Mouse (Mus musculus): Measurements from ENCODE around the gene Mcm2.
A peak's percentile ranks its signal among the peaks of the same experiment; 100 is the strongest.

The Mcm2 gene

GRCm38 (mm10) chr6:88844901-88845565 lies 53.5 kb downstream of the Mcm2 start:
- DNase-seq (ENCODE audit: low spot score) = no peak

- no peak for DNase-seq (ENCODE audit: low spot score)
Observed at GRCm38 (mm10) chr6:88843781-88844725, 54.5 kb downstream of the Mcm2 start.

- no peak for DNase-seq (ENCODE audit: low spot score)
Observed at GRCm38 (mm10) chr6:88843241-88843640, 55.3 kb downstream of the Mcm2 start.

DNA sequence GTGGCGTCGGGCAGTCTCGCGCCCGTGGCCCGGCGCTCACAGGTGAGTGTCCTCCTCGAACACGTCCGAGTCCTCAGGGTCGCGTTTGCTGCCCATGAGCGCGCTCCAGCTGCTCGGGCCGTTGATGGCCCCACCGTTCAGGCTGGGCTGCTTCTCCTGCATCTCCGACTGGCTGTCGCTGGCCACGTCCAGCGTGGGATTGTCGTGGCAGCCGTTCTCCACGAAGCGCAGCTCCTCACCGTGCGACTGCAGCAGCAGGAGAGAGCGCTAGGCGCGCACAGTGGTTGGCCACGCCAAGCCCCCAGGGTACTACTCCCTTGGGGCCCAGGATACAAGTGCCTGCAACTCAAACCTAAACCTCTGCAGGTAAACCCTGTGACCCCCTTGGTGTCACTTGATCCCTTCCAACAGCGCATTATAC lies 55.8 kb downstream of the Mcm2 start:
- peak; percentile 30 for DNase-seq (ENCODE audit: low spot score)

GRCm38 (mm10) chr6:88841781-88842689 lies 56.5 kb downstream of the Mcm2 start, which contains the start of gene Abtb1:
Gene Abtb1 (minus strand): TSS chr6:88841984.
- peak; percentile 99 for DNase-seq (ENCODE audit: low spot score)

DNA sequence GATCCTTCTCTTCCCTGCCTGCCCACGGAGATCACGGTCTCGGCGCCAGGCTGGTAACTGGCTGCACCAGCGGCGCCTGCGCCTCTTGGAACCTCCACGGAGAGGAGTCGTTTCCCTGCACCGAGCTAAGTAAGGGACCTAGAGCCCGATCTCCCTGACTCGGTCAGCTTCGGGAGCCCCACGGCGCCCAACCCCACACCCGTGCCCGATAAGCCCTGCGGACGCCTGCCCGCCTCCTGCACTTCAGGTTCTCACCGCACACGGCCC lies 57.1 kb downstream of the Mcm2 start:
- DNase-seq (ENCODE audit: low spot score) = no peak

DNA sequence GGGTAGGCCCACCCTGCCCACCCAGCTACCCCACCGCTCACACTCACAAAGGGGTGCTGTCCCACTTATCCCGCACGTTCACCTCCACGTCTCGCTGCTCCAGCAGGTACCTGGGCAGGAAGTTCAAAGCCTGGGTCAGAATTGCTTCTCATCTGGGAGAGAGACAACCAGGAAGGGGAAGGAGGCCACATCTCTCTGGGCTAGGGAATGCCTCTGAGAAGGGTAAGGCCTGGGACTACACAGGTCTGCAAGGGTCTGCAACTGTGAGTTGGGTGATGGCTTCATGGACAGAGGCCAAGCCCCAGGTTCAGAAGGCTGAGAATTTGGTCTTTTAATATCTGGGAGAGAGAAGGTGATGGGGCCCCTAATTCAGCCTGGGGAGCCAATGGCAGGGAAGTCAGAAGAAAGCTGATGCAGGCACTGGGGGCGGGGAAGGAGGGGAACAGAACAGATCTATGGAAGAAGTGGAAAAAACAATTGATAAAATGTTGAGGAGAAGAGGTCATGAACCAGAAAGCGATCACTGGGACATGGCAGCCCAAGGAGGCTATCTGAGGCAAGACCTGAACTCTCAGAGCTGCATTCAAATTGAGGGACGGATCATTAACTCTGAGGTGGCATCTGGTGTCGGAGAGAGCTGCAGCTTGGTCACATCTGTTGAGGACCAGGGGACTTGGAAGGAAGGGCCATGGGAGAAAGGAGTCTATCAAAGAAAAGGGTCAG lies 57.6 kb downstream of the Mcm2 start:
- DNase-seq (ENCODE audit: low spot score) = no peak

GRCm38 (mm10) chr6:88840211-88840610 lies 58.4 kb downstream of the Mcm2 start:
- DNase-seq (ENCODE audit: low spot score) = no peak

DNA sequence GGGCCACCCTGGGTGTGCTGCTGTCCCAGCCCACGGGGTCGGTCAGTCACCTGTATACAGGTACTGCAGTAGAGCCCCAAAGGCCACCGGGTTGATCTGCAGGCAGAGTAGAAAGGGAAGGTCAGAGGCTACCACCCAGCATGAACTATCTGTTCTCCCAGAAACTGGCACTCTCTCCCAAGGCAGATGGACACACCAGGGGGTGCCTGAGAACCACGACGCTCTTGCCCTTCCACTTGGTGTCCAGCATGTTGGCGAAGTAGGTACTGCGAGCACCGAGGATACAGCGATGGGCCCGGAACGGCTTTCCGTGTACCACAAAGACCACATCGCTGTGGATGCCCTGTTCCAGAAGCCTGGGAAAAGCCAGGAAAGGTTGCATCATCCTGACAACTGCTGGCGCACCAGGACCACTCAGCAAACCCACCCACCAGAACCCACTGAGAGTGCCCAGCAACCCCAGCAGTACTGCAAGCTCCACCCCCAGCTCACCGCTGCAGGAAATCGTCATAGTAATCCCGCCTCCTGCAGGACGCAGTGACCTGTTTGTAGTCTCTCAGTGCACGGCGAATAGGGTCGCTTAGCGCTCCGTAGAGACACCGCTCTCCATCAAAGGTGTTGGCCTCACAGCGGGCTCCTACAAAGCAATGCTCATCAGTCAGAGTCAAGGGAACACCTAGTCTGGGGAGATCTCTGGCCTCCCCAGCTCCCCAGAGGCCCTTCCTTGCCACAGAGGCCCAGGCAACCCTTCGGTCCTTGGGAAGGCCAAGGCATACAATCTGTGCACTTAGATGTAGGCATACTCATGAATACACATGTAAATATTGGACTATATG lies 59.2 kb downstream of the Mcm2 start:
- DNase-seq (ENCODE audit: low spot score) = no peak

DNA sequence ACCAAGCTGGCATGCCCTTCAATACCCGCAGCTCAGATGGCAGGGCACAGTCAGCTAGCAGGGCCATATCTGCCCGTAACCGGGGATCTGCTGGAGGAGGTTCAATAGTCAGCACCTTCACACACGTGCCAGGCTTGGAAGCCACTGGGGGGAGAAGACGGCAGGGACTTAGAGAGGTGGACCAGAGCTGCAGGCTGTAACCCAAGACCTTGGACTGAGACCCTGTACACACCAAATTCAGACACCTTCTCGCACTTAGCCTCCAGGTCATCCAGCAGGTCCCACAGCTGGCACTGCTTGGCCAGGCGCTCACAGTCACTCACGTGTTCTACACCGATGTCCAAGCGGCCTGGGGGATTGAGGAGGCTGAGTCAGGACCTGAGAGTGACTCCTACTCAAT lies 60.0 kb downstream of the Mcm2 start:
- DNase-seq (ENCODE audit: low spot score) = no peak

GRCm38 (mm10) chr6:88837999-88838398 lies 60.6 kb downstream of the Mcm2 start:
- no peak for DNase-seq (ENCODE audit: low spot score)

DNA sequence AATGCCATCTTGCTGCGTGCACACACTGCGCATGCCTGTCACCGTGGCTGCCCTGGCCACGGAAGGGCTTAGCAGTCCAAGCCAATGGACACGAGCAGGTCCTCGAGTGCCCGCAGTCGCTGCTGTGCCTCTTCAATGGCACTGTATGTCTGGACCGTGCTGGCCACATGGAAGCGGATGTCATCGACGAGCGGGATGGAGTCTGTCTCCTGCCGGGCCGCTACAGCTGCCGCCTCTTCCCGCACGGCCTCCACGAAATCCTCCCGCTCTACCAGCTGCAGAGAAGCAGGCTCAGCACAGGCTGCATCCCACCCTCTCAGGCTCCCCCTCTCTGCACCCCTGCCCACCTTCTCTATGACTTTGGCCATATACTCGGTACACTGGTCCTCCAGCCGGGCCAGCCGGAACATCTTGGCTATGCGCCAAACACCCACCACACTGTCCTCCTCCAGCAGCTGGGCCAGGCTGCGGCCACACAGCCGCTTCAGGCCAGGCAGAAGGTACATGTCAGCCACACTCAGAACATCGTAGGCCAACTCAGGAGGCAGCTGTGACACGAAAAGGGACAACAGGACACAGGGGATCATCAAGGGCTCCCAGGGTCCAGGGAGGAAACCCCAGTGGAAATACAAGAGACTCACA lies 62.3 kb downstream of the Mcm2 start:
- no peak for DNase-seq (ENCODE audit: low spot score)

GRCm38 (mm10) chr6:88835047-88835446 lies 63.5 kb downstream of the Mcm2 start:
- DNase-seq (ENCODE audit: low spot score) = no peak
